Mouse (Mus musculus): Measurements from ENCODE around the gene Gm4969. TPM values are rescaled to one million over a fixed set of nuclear protein-coding genes. Genes with fewer than 3 reads are reported as not detected.
A peak's percentile ranks its signal among the peaks of the same experiment; 100 is the strongest.
"Not testable (repeated sequence)": the region's sequence is repeated elsewhere in the genome, so short reads cannot be mapped to it uniquely, and the experiment has no call there.

The Gm4969 gene
- polyA plus RNA-seq, 1 experiment from 2014 or later: 3.0 TPM

DNA sequence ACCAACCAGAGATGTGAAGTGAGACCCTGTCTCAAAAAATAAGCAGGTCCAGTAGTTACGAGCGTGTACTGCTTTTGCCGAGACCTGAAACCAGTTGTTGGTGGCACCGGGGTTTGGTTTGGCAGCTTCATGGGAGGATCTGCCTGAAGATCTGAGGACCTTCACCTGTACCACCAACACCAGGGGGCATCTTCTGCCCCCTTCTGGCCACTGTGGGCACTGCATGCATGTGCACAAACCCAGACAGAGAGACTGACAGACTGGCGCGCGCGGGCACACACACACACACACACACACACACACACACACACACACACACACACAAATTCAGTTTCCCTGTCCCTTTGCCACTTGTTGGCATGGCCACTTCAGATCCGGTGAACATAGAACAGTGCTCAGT is 44.7 kb downstream of the Gm4969 start:
- peak; percentile 37 for DNase-seq
- Histone ChIP-seq H3K27ac (ENCODE audit: low read depth) (no peak overlapping the region), H3K9me3 (ENCODE audit: low read depth, low read length) (no peaks in the 10 kb centered on the region), H3K4me1 (ENCODE audit: insufficient read depth) (peaks cover 7% of the 10 kb centered on the region), H3K4me2 (no peak overlapping the region), H3K9ac (no peak overlapping the region), H3K4me3 (ENCODE audit: low read depth, low read length) (no peak overlapping the region), H3K27me3 (ENCODE audit: insufficient read depth, low read length) (no peaks in the 10 kb centered on the region), H3K36me3 (ENCODE audit: insufficient read depth) (peaks cover 8% of the 10 kb centered on the region)
- 76% methylated on average over 9 of the region's 9 CpGs for WGBS
- no peak for ATAC-seq (ENCODE audit: insufficient read depth)
- TF ChIP-seq CTCF (IDR thresholded peaks at IDR 0.05; ENCODE audit: low read depth): peak; percentile 70

DNA sequence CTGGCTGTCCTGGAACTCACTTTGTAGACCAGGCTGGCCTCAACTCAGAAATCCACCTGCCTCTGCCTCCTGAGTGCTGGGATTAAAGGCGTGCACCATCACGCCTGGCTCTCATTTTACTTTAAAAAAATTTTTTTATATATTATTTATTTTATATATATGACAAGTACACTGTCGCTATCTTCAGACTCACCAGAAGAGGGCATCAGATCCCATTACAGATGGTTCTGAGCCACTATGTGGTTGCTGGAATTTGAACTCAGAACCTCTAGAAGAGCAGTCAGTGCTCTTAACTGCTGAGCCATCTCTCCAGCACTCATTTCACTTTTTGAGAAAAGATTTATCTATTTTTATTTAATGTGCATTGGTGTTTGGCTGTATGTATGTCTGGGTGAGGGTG is 47.1 kb downstream of the Gm4969 start:
- H3K4me1 ChIP-seq (ENCODE audit: insufficient read depth); H3K36me3 ChIP-seq (ENCODE audit: insufficient read depth); H3K4me2 ChIP-seq; H3K27ac ChIP-seq (ENCODE audit: low read depth); DNase-seq; H3K9ac ChIP-seq; H3K4me3 ChIP-seq (ENCODE audit: low read depth, low read length); H3K9me3 ChIP-seq (ENCODE audit: low read depth, low read length); ATAC-seq (ENCODE audit: insufficient read depth): not testable (repeated sequence)
- TF ChIP-seq CTCF (IDR thresholded peaks at IDR 0.05; ENCODE audit: low read depth): peak; percentile 28; the same call in 1 of the 2 replicates
- H3K27me3 ChIP-seq (ENCODE audit: insufficient read depth, low read length): peaks cover 15% of the 10 kb centered on the region
- 45% methylated on average over 3 of the region's 3 CpGs for WGBS

DNA sequence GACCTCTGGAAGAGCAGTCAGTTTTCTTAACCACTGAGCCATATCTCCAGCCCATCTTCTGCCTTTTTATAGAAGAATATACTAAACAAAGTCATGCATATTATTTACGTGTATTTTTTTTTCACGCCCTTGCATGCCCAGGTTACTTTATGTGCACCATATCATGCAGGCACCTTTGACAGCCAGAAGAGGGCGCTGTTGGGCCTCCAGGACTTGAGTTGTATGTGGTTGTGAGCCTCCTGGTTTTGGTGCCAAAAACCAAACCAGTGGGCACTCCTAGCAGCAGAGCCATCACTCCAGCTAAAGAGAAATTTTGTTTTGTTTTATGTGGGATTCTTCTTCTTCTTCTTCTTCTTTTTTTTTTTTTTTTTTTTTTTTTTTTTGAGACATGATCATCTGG is 48.7 kb downstream of the Gm4969 start:
- H3K9me3 ChIP-seq (ENCODE audit: low read depth, low read length): no peaks in the 10 kb centered on the region

DNA sequence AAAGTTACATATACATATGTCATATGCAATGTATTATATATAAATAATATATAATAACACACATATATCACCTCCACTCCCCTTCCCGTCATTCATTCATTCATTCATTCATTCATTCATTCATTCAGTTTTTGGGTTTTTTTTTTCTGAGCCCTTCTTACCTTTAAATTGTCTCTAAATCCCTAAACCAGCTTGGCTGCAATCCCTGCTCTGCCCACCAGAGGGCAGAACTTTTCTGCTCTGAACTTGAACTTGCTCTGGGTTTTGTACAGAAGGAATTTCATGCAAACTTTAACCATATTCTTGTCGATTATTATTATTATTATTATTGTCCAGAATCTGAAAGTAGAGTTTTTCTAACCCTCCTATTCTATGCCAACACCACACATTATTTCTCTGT is 49.5 kb downstream of the Gm4969 start:
- Histone ChIP-seq H3K4me2 (no peak overlapping the region), H3K27me3 (ENCODE audit: insufficient read depth, low read length) (peaks cover 33% of the 10 kb centered on the region), H3K4me1 (ENCODE audit: insufficient read depth) (no peaks in the 10 kb centered on the region), H3K36me3 (ENCODE audit: insufficient read depth) (no peaks in the 10 kb centered on the region), H3K4me3 (ENCODE audit: low read depth, low read length) (no peak overlapping the region), H3K27ac (ENCODE audit: low read depth) (no peak overlapping the region), H3K9ac (no peak overlapping the region), H3K9me3 (ENCODE audit: low read depth, low read length) (no peaks in the 10 kb centered on the region)
- 5% methylated on average over 2 of the region's 2 CpGs for WGBS
- DNase-seq: peak; percentile 94
- no peak for ATAC-seq (ENCODE audit: insufficient read depth)
- peak; percentile 84 for TF ChIP-seq CTCF (IDR thresholded peaks at IDR 0.05; ENCODE audit: low read depth)

More for the DNA sequence above, 48.7 kb downstream of the Gm4969 start:
- Histone ChIP-seq H3K4me1 (ENCODE audit: insufficient read depth) (no peaks in the 10 kb centered on the region), H3K4me3 (ENCODE audit: low read depth, low read length) (no peak overlapping the region), H3K4me2 (no peak overlapping the region), H3K27ac (ENCODE audit: low read depth) (no peak overlapping the region), H3K36me3 (ENCODE audit: insufficient read depth) (no peaks in the 10 kb centered on the region), H3K27me3 (ENCODE audit: insufficient read depth, low read length) (peaks cover 30% of the 10 kb centered on the region), H3K9ac (no peak overlapping the region)
- TF ChIP-seq CTCF (IDR thresholded peaks at IDR 0.05; ENCODE audit: low read depth): peak; percentile 54
- DNase-seq: peak; percentile 40
- WGBS: 51% methylated on average over 3 of the region's 3 CpGs
- ATAC-seq (ENCODE audit: insufficient read depth): no peak

DNA sequence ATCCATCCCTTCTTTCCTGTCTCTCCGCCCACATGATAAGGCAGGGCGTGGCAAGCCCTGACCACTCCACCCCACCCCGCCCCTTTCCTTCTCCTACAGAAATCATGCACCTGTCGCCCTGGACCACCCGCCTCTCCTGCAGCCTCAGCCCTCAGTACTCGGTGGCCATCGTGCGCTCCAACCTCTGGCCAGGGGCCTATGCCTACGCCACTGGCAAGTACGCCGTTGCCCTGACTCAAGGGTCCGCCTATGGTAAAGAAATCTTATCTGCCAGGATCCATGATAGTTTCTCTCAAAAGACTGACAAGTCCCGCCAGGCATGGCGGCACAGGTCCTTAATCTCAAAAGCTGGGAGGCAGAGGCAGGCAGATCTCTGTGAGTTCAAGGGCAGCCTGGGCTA is 50.2 kb downstream of the Gm4969 start:
- WGBS: 55% methylated on average over 13 of the region's 14 CpGs
- Histone ChIP-seq H3K9ac (no peak overlapping the region), H3K36me3 (ENCODE audit: insufficient read depth) (no peaks in the 10 kb centered on the region), H3K27ac (ENCODE audit: low read depth) (no peak overlapping the region), H3K27me3 (ENCODE audit: insufficient read depth, low read length) (peaks cover 33% of the 10 kb centered on the region), H3K4me3 (ENCODE audit: low read depth, low read length) (no peak overlapping the region), H3K9me3 (ENCODE audit: low read depth, low read length) (no peaks in the 10 kb centered on the region), H3K4me2 (no peak overlapping the region), H3K4me1 (ENCODE audit: insufficient read depth) (no peaks in the 10 kb centered on the region)
- ATAC-seq (ENCODE audit: insufficient read depth): no peak
- no peak for TF ChIP-seq CTCF (IDR thresholded peaks at IDR 0.05; ENCODE audit: low read depth)
- no peak for DNase-seq

DNA sequence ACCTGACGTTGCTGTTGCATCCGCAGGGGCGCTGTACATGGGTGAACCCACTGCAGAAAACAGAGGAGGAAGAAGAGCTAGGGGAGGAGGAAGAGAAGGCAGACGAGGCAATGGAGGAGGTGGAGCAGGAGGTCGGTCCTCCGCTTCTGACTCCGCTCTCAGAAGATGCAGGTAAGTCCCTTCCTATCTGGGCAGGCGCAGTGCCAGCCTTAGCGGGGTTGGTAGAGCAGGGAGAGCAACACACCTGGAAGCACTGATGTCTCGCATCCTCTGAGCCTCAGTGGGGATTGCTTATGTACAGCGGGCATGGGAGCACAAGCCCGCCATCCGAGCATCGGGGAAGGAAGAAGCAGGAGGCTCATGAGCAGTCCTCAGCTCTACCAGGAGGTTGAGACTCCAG is 51.1 kb downstream of the Gm4969 start:
- no peak overlapping the region for H3K4me2 ChIP-seq
- peaks cover 33% of the 10 kb centered on the region for H3K27me3 ChIP-seq (ENCODE audit: insufficient read depth, low read length)
- H3K9me3 ChIP-seq (ENCODE audit: low read depth, low read length): no peaks in the 10 kb centered on the region
- H3K4me3 ChIP-seq (ENCODE audit: low read depth, low read length): no peak overlapping the region
- no peaks in the 10 kb centered on the region for H3K36me3 ChIP-seq (ENCODE audit: insufficient read depth)
- H3K27ac ChIP-seq (ENCODE audit: low read depth): no peak overlapping the region
- TF ChIP-seq CTCF (IDR thresholded peaks at IDR 0.05; ENCODE audit: low read depth): no peak
- H3K9ac ChIP-seq: no peak overlapping the region
- H3K4me1 ChIP-seq (ENCODE audit: insufficient read depth): no peaks in the 10 kb centered on the region
- no peak for DNase-seq
- whole genome bisulfite sequencing: 41% methylated on average over 14 of the region's 14 CpGs
- ATAC-seq (ENCODE audit: insufficient read depth): no peak

DNA sequence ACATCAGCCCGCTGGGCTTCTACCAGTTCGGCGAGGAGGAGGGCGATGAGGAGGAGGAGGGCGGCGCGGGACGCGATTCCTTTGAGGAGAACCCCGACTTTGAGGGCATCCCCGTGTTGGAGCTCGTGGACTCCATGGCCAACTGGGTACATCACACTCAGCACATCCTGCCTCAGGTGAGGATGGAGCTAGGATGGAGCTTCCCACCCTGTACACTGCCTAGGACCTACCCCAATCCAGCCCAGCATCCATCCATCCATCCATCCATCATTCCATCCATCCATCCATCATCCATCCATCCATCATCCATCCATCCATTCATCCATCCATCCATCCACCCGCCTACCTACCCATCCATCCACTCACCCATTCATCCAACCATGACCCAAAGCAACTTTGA is 52.3 kb downstream of the Gm4969 start:
- ATAC-seq (ENCODE audit: insufficient read depth): no peak
- H3K9me3 ChIP-seq (ENCODE audit: low read depth, low read length): no peaks in the 10 kb centered on the region
- no peak overlapping the region for H3K9ac ChIP-seq
- no peaks in the 10 kb centered on the region for H3K4me1 ChIP-seq (ENCODE audit: insufficient read depth)
- WGBS: 40% methylated on average over 13 of the region's 13 CpGs
- H3K36me3 ChIP-seq (ENCODE audit: insufficient read depth): no peaks in the 10 kb centered on the region
- peaks cover 33% of the 10 kb centered on the region for H3K27me3 ChIP-seq (ENCODE audit: insufficient read depth, low read length)
- 0 out of 2 replicates have a peak overlapping the region, but pooled peaks have one; percentile 12 for H3K4me2 ChIP-seq
- no peak overlapping the region for H3K4me3 ChIP-seq (ENCODE audit: low read depth, low read length)
- H3K27ac ChIP-seq (ENCODE audit: low read depth): no peak overlapping the region
- TF ChIP-seq CTCF (IDR thresholded peaks at IDR 0.05; ENCODE audit: low read depth): no peak
- no peak for DNase-seq

DNA sequence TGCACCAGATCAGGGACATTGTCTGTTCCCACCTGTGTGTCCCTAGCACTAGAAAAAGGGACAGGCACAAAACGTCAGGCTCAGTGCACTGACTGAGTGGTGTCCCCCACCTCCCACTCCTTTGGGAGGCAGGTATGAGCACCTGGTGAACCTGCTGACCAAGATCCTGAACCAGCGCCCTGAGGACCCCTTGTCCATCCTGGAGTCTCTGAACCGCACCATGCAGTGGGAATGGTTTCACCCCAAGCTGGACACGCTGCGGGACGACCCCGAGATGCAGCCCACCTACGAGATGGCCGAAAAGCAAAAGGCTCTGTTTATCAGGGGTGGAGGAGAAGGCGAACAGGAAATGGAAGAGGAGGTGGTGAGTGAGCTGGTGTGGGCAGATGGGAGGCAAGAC is 60.8 kb downstream of the Gm4969 start:
- peaks cover 25% of the 10 kb centered on the region; the same call in 1 of the 2 replicates for H3K36me3 ChIP-seq (ENCODE audit: insufficient read depth)
- no peak for TF ChIP-seq CTCF (IDR thresholded peaks at IDR 0.05; ENCODE audit: low read depth)
- no peaks in the 10 kb centered on the region for H3K27me3 ChIP-seq (ENCODE audit: insufficient read depth, low read length)
- no peak overlapping the region for H3K4me2 ChIP-seq
- H3K4me1 ChIP-seq (ENCODE audit: insufficient read depth): no peaks in the 10 kb centered on the region
- no peak overlapping the region for H3K9ac ChIP-seq
- H3K4me3 ChIP-seq (ENCODE audit: low read depth, low read length): no peak overlapping the region
- no peak for ATAC-seq (ENCODE audit: insufficient read depth)
- DNase-seq: no peak
- no peaks in the 10 kb centered on the region for H3K9me3 ChIP-seq (ENCODE audit: low read depth, low read length)
- H3K27ac ChIP-seq (ENCODE audit: low read depth): no peak overlapping the region
- 71% methylated on average over 10 of the region's 10 CpGs for WGBS

All from lung, embryonic 14.5 days (tissue).